Mouse (Mus musculus): ENCODE measurements around the gene Cers5. TPM values are rescaled to one million over a fixed set of nuclear protein-coding genes. Genes with fewer than 3 reads are reported as not detected.

Gene Cers5
- polyA plus RNA-seq, 1 experiment from 2014 or later = 59.6 TPM

GRCm38 (mm10) chr15:99721921-99722743, 50.6 kb downstream of the Cers5 start:
- Histone ChIP-seq H3K4me2 (replicated peaks) (no peak overlapping the region), H3K4me1 (peaks cover 33% of the 10 kb centered on the region), H3K9ac (replicated peaks) (no peak overlapping the region), H3K4me3 (no peak overlapping the region), H3K27me3 (no peaks in the 10 kb centered on the region), H3K36me3 (peaks cover 40% of the 10 kb centered on the region), H3K9me3 (no peaks in the 10 kb centered on the region), H3K27ac (replicated peaks) (no peak overlapping the region)
- ATAC-seq (ENCODE audit: low FRiP score, low read depth) = no peak
- 84% methylated on average over 25 of the region's 25 CpGs for WGBS

- ATAC-seq (ENCODE audit: low FRiP score, low read depth) = no peak
- Histone ChIP-seq H3K27me3 (no peaks in the 10 kb centered on the region), H3K4me2 (replicated peaks) (no peak overlapping the region), H3K9ac (replicated peaks) (no peak overlapping the region), H3K27ac (replicated peaks) (no peak overlapping the region), H3K4me1 (peaks cover 38% of the 10 kb centered on the region), H3K9me3 (no peaks in the 10 kb centered on the region), H3K36me3 (peaks cover 56% of the 10 kb centered on the region), H3K4me3 (no peak overlapping the region)
- 81% methylated on average over 8 of the region's 8 CpGs for WGBS
These were observed 52.8 kb downstream of the Cers5 start for GRCm38 (mm10) chr15:99719865-99720264.

GRCm38 (mm10) chr15:99718461-99719021, 54.1 kb downstream of the Cers5 start:
- ATAC-seq (ENCODE audit: low FRiP score, low read depth) = no peak

GRCm38 (mm10) chr15:99717386-99718334, 55.0 kb downstream of the Cers5 start, which contains the start of gene Gpd1:
Gene Gpd1, plus strand, starts transcription at chr15:99717515.
- Histone ChIP-seq H3K27ac (replicated peaks) (0 out of 2 replicates have a peak within 1 kb of the TSS, but pooled peaks have one; percentile 40), H3K4me1 (peaks cover 17% of the 10 kb centered on the region), H3K9ac (replicated peaks) (no peak within 1 kb of the TSS), H3K27me3 (no peaks in the 10 kb centered on the region), H3K9me3 (no peaks in the 10 kb centered on the region), H3K36me3 (peaks cover 74% of the 10 kb centered on the region), H3K4me2 (replicated peaks) (no peak within 1 kb of the TSS), H3K4me3 (no peak within 1 kb of the TSS)
- WGBS = 76% methylated on average over 26 of the region's 26 CpGs
- ATAC-seq (ENCODE audit: low FRiP score, low read depth) = no peak

More at GRCm38 (mm10) chr15:99718461-99719021, 54.1 kb downstream of the Cers5 start:
- WGBS = 77% methylated on average over 9 of the region's 9 CpGs
- no peak overlapping the region for H3K27ac ChIP-seq (replicated peaks)
- H3K4me3 ChIP-seq = no peak overlapping the region
- no peak overlapping the region for H3K9ac ChIP-seq (replicated peaks)
- no peak overlapping the region for H3K4me2 ChIP-seq (replicated peaks)
- H3K4me1 ChIP-seq = peaks cover 25% of the 10 kb centered on the region
- H3K9me3 ChIP-seq = no peaks in the 10 kb centered on the region
- H3K36me3 ChIP-seq = peaks cover 65% of the 10 kb centered on the region
- H3K27me3 ChIP-seq = no peaks in the 10 kb centered on the region

- Histone ChIP-seq H3K4me3 (no peak overlapping the region), H3K36me3 (peaks cover 74% of the 10 kb centered on the region), H3K27me3 (no peaks in the 10 kb centered on the region), H3K4me1 (peaks cover 17% of the 10 kb centered on the region), H3K9me3 (no peaks in the 10 kb centered on the region), H3K27ac (replicated peaks) (no peak overlapping the region), H3K9ac (replicated peaks) (no peak overlapping the region), H3K4me2 (replicated peaks) (no peak overlapping the region)
- ATAC-seq (ENCODE audit: low FRiP score, low read depth) = no peak
- WGBS = 87% methylated on average over 12 of the region's 12 CpGs
These were observed 55.9 kb downstream of the Cers5 start for GRCm38 (mm10) chr15:99716814-99717213.

GRCm38 (mm10) chr15:99715982-99716746, 56.5 kb downstream of the Cers5 start:
- ATAC-seq (ENCODE audit: low FRiP score, low read depth) = no peak
- WGBS = 80% methylated on average over 11 of the region's 11 CpGs
- Histone ChIP-seq H3K4me1 (peaks cover 17% of the 10 kb centered on the region), H3K4me2 (replicated peaks) (no peak overlapping the region), H3K9ac (replicated peaks) (no peak overlapping the region), H3K36me3 (peaks cover 77% of the 10 kb centered on the region), H3K4me3 (no peak overlapping the region), H3K27ac (replicated peaks) (peak overlapping the region; percentile 40; the same call in 1 of the 2 replicates), H3K27me3 (no peaks in the 10 kb centered on the region), H3K9me3 (no peaks in the 10 kb centered on the region)

GRCm38 (mm10) chr15:99715361-99715865, 57.3 kb downstream of the Cers5 start:
- 83% methylated on average over 13 of the region's 13 CpGs for WGBS
- peaks cover 82% of the 10 kb centered on the region for H3K36me3 ChIP-seq
- H3K4me2 ChIP-seq (replicated peaks) = no peak overlapping the region
- no peak overlapping the region for H3K9ac ChIP-seq (replicated peaks)
- peaks cover 17% of the 10 kb centered on the region for H3K4me1 ChIP-seq
- peak overlapping the region; percentile 40; the same call in 1 of the 2 replicates for H3K27ac ChIP-seq (replicated peaks)
- no peaks in the 10 kb centered on the region for H3K9me3 ChIP-seq
- no peak overlapping the region for H3K4me3 ChIP-seq
- ATAC-seq (ENCODE audit: low FRiP score, low read depth) = no peak
- H3K27me3 ChIP-seq = no peaks in the 10 kb centered on the region

- Histone ChIP-seq H3K4me2 (replicated peaks) (no peak overlapping the region), H3K9ac (replicated peaks) (no peak overlapping the region), H3K27me3 (no peaks in the 10 kb centered on the region), H3K4me3 (no peak overlapping the region), H3K27ac (replicated peaks) (peak overlapping the region; percentile 50; the same call in 1 of the 2 replicates), H3K4me1 (peaks cover 17% of the 10 kb centered on the region), H3K9me3 (no peaks in the 10 kb centered on the region), H3K36me3 (peaks cover 82% of the 10 kb centered on the region)
- ATAC-seq (ENCODE audit: low FRiP score, low read depth) = peak; percentile 45; the same call in 1 of the 2 replicates
- WGBS = 42% methylated on average over 7 of the region's 7 CpGs
These were observed 57.8 kb downstream of the Cers5 start for GRCm38 (mm10) chr15:99714858-99715257.

- Histone ChIP-seq H3K4me1 (peaks cover 17% of the 10 kb centered on the region), H3K27me3 (no peaks in the 10 kb centered on the region), H3K9ac (replicated peaks) (no peak overlapping the region), H3K9me3 (no peaks in the 10 kb centered on the region), H3K27ac (replicated peaks) (peak overlapping the region; percentile 50; the same call in 1 of the 2 replicates), H3K4me3 (no peak overlapping the region), H3K36me3 (peaks cover 87% of the 10 kb centered on the region), H3K4me2 (replicated peaks) (no peak overlapping the region)
- 73% methylated on average over 4 of the region's 4 CpGs for WGBS
- no peak for ATAC-seq (ENCODE audit: low FRiP score, low read depth)
These were observed 58.5 kb downstream of the Cers5 start for GRCm38 (mm10) chr15:99714206-99714605.

- ATAC-seq (ENCODE audit: low FRiP score, low read depth) = no peak
- Histone ChIP-seq H3K27me3 (no peaks in the 10 kb centered on the region), H3K9me3 (no peaks in the 10 kb centered on the region), H3K27ac (replicated peaks) (peak overlapping the region; percentile 50), H3K4me3 (no peak overlapping the region), H3K9ac (replicated peaks) (no peak overlapping the region), H3K4me1 (peaks cover 17% of the 10 kb centered on the region), H3K36me3 (peaks cover 88% of the 10 kb centered on the region), H3K4me2 (replicated peaks) (no peak overlapping the region)
- WGBS = 71% methylated on average over 3 of the region's 3 CpGs
These were observed 59.1 kb downstream of the Cers5 start for GRCm38 (mm10) chr15:99713569-99713968.
